Mouse (Mus musculus) erythroblast, embryonic 14.5 days (primary cell): ENCODE data around the gene Esyt3.

Experiments
- GATA1 ChIP-seq: IDR thresholded peaks from 2 replicates; pipeline ENCODE4 v1.6.1; 2012; ENCODE audit warnings: low read length, inconsistent platforms, mixed read lengths
- TAL1 ChIP-seq: IDR thresholded peaks from 3 replicates; pipeline ENCODE4 v1.6.1; 2012; ENCODE audit warnings: low read length, inconsistent platforms, mixed read lengths

DNA sequence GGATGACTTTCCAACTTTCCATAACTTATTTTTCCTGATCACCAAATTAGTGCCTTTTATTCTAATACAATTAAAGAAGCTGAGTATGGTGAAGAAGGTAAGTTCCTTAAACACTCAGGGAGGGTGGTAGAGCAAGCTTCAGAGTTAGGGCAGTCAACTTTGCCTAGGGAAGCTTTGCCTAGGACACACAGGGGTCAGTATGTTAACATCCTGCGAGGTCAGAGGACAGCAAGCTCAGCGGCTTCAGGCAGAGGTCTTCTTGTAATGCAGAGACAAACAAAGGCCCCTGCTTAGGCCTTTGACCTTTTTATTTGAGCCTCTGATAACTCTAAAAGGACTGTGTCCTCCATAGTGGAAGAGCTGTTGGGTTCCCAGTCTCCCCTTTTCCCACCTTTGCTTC is 32.4 kb upstream of the Esyt3 start:
- TF ChIP-seq GATA1 (no peak), TAL1 (no peak)
